Mouse (Mus musculus): ENCODE measurements at regions not wholly inside any gene's neighbourhood (a gene's known extent, or its start where the extent isn't known, plus 50 kb on each side); places are given as distances from the start of the nearest gene placed in this dataset.
"Not testable (repeated sequence)": the region's sequence is repeated elsewhere in the genome, so short reads cannot be mapped to it uniquely, and the experiment has no call there.

- H3K9me3 ChIP-seq (ENCODE audit: control insufficient read depth, low read length): no peaks in the 10 kb centered on the region
- H3K36me3 ChIP-seq (ENCODE audit: control insufficient read depth): no peaks in the 10 kb centered on the region
- H3K27me3 ChIP-seq (ENCODE audit: control insufficient read depth): no peaks in the 10 kb centered on the region
- TF ChIP-seq TAL1 (IDR thresholded peaks at IDR 0.05; ENCODE audit: low read length) (no peak), GATA1 (IDR thresholded peaks at IDR 0.05; ENCODE audit: low read length) (no peak)
- no peaks in the 10 kb centered on the region for H3K4me1 ChIP-seq (ENCODE audit: control insufficient read depth)
- H3K4me3 ChIP-seq (replicated peaks): no peak overlapping the region
These were observed 185.6 kb upstream of the Arhgap18 start for GRCm38 (mm10) chr10:26567613-26568012.

- no peak overlapping the region for H3K4me3 ChIP-seq (replicated peaks)
- no peaks in the 10 kb centered on the region for H3K36me3 ChIP-seq (ENCODE audit: control insufficient read depth)
- no peaks in the 10 kb centered on the region for H3K9me3 ChIP-seq (ENCODE audit: control insufficient read depth, low read length)
- no peaks in the 10 kb centered on the region for H3K4me1 ChIP-seq (ENCODE audit: control insufficient read depth)
- no peak for TF ChIP-seq GATA1 (IDR thresholded peaks at IDR 0.05; ENCODE audit: low read length)
- TF ChIP-seq TAL1 (IDR thresholded peaks at IDR 0.05; ENCODE audit: low read length): no peak
- H3K27me3 ChIP-seq (ENCODE audit: control insufficient read depth): no peaks in the 10 kb centered on the region
These were observed 182.8 kb upstream of the Arhgap18 start for GRCm38 (mm10) chr10:26570468-26570867.

GRCm38 (mm10) chr10:26571377-26571776, 181.8 kb upstream of the Arhgap18 start:
- TF ChIP-seq TAL1 (IDR thresholded peaks at IDR 0.05; ENCODE audit: low read length) (no peak), GATA1 (IDR thresholded peaks at IDR 0.05; ENCODE audit: low read length) (no peak)
- Histone ChIP-seq H3K4me3 (replicated peaks) (no peak overlapping the region), H3K36me3 (ENCODE audit: control insufficient read depth) (no peaks in the 10 kb centered on the region), H3K4me1 (ENCODE audit: control insufficient read depth) (no peaks in the 10 kb centered on the region), H3K27me3 (ENCODE audit: control insufficient read depth) (no peaks in the 10 kb centered on the region), H3K9me3 (ENCODE audit: control insufficient read depth, low read length) (no peaks in the 10 kb centered on the region)

DNA sequence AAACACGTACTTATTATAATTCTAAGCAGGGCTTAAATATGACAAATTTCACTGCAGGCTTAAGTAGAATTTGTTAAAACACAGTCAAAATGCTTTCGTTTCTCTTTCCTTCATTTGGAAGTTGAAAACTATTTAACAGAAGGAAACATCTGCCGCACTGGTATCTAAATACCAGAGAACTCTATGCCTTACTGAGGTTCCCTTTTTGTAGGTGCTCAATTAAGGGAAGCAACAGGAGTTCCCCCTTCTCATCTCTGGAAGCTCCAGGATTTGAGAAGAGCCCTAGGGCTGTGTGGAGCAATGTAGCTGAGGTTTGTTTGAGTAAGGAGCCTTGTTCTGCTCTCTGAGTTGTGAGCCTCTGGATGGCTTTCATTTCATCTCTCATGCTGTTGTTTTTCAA, 177.1 kb upstream of the Arhgap18 start:
- TF ChIP-seq TAL1 (IDR thresholded peaks at IDR 0.05; ENCODE audit: low read length) (no peak), GATA1 (IDR thresholded peaks at IDR 0.05; ENCODE audit: low read length) (no peak)
- H3K36me3 ChIP-seq (ENCODE audit: control insufficient read depth): no peaks in the 10 kb centered on the region
- no peaks in the 10 kb centered on the region for H3K9me3 ChIP-seq (ENCODE audit: control insufficient read depth, low read length)
- H3K27me3 ChIP-seq (ENCODE audit: control insufficient read depth): no peaks in the 10 kb centered on the region
- no peak overlapping the region for H3K4me3 ChIP-seq (replicated peaks)
- H3K4me1 ChIP-seq (ENCODE audit: control insufficient read depth): no peaks in the 10 kb centered on the region

GRCm38 (mm10) chr10:26577087-26577486, 176.1 kb upstream of the Arhgap18 start:
- no peak for TF ChIP-seq GATA1 (IDR thresholded peaks at IDR 0.05; ENCODE audit: low read length)
- H3K27me3 ChIP-seq (ENCODE audit: control insufficient read depth): no peaks in the 10 kb centered on the region
- no peaks in the 10 kb centered on the region for H3K36me3 ChIP-seq (ENCODE audit: control insufficient read depth)
- no peaks in the 10 kb centered on the region for H3K4me1 ChIP-seq (ENCODE audit: control insufficient read depth)
- H3K4me3 ChIP-seq (replicated peaks): no peak overlapping the region
- no peaks in the 10 kb centered on the region for H3K9me3 ChIP-seq (ENCODE audit: control insufficient read depth, low read length)

- Histone ChIP-seq H3K36me3 (ENCODE audit: control insufficient read depth) (no peaks in the 10 kb centered on the region), H3K9me3 (ENCODE audit: control insufficient read depth, low read length) (0 out of 2 replicates have a peak, but pooled peaks cover 2% of the 10 kb centered on the region), H3K27me3 (ENCODE audit: control insufficient read depth) (no peaks in the 10 kb centered on the region), H3K4me1 (ENCODE audit: control insufficient read depth) (no peaks in the 10 kb centered on the region), H3K4me3 (replicated peaks) (no peak overlapping the region)
- TF ChIP-seq TAL1 (IDR thresholded peaks at IDR 0.05; ENCODE audit: low read length) (no peak), GATA1 (IDR thresholded peaks at IDR 0.05; ENCODE audit: low read length) (no peak)
These were observed 168.1 kb upstream of the Arhgap18 start for GRCm38 (mm10) chr10:26585106-26585505.

DNA sequence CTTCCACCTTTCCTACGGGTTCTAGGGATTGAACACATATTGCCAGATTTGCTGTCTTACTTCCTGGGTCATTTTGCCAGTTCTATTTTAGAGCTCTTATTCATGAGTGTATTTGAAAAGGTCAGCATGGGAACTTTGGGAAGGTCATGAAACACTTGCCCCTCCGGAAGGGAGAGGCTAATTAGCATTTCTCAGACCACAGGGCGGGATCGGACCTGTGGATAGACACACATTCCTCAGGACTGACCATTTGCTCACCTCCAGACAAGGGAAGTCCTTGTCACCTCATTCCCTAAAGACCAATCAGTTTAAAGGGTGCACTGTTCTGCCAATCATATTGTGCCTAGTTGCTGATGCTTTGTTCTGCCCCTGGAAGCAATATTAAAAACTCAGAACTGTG, 146.1 kb upstream of the Arhgap18 start:
- H3K9me3 ChIP-seq (ENCODE audit: control insufficient read depth, low read length); H3K36me3 ChIP-seq (ENCODE audit: control insufficient read depth); H3K4me3 ChIP-seq (replicated peaks); H3K27me3 ChIP-seq (ENCODE audit: control insufficient read depth); H3K4me1 ChIP-seq (ENCODE audit: control insufficient read depth): not testable (repeated sequence)

DNA sequence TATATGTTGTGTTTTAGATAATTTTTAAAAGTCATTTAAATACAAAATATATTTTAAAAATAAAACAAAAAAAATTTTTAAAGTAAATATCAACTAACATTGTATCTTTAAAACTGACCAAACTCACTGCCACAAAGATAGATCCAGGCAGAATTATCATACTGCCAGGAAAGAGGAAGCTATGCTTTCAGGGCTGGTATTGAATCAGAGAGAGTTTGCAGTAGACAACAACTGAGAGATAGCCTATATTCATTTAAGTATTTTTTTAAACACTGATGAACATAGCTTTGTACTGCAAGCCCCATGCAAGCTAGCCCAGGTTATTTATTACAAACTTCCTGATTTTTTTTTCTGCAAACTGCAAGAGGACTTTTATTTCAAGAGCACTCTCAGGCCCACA, 142.0 kb upstream of the Arhgap18 start:
- Histone ChIP-seq H3K4me3 (replicated peaks) (no peak overlapping the region), H3K36me3 (ENCODE audit: control insufficient read depth) (no peaks in the 10 kb centered on the region), H3K27me3 (ENCODE audit: control insufficient read depth) (no peaks in the 10 kb centered on the region), H3K4me1 (ENCODE audit: control insufficient read depth) (no peaks in the 10 kb centered on the region), H3K9me3 (ENCODE audit: control insufficient read depth, low read length) (no peaks in the 10 kb centered on the region)
- TF ChIP-seq TAL1 (IDR thresholded peaks at IDR 0.05; ENCODE audit: low read length): no peak

DNA sequence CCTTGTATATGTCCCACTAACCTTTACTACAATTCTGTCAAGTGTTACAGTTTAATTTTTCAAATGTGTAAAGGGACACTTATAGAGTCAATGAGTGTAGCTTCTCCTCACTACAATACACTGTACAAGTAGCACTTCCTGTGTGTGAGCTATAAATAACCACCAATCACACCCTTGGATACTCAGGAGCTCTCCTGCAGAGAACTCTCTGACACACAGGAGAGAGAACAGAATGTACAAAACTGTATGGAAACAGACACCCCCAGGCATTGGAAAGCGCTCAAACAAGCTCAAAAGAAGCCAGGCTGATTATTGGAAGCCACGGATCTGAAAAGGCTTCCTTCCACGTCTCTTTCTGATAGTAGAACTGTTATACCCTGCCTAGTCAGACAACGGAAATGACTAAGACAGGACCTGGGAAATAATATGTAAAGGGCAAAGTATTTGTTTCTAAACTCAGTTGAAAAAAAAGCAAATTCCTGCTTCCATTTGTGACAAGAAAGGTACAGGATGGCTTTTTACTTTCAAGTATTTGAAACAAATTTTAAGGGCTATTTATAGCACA, 122.9 kb upstream of the Arhgap18 start:
- Histone ChIP-seq H3K4me1 (ENCODE audit: control insufficient read depth) (no peaks in the 10 kb centered on the region), H3K36me3 (ENCODE audit: control insufficient read depth) (no peaks in the 10 kb centered on the region), H3K4me3 (replicated peaks) (no peak overlapping the region), H3K9me3 (ENCODE audit: control insufficient read depth, low read length) (no peaks in the 10 kb centered on the region), H3K27me3 (ENCODE audit: control insufficient read depth) (no peaks in the 10 kb centered on the region)
- no peak for TF ChIP-seq GATA1 (IDR thresholded peaks at IDR 0.05; ENCODE audit: low read length)
- no peak for TF ChIP-seq TAL1 (IDR thresholded peaks at IDR 0.05; ENCODE audit: low read length)

GRCm38 (mm10) chr10:26632266-26632665, 121.0 kb upstream of the Arhgap18 start:
- H3K9me3 ChIP-seq (ENCODE audit: control insufficient read depth, low read length): no peaks in the 10 kb centered on the region
- H3K27me3 ChIP-seq (ENCODE audit: control insufficient read depth): no peaks in the 10 kb centered on the region
- no peak overlapping the region for H3K4me3 ChIP-seq (replicated peaks)
- no peaks in the 10 kb centered on the region for H3K4me1 ChIP-seq (ENCODE audit: control insufficient read depth)
- no peaks in the 10 kb centered on the region for H3K36me3 ChIP-seq (ENCODE audit: control insufficient read depth)
- no peak for TF ChIP-seq GATA1 (IDR thresholded peaks at IDR 0.05; ENCODE audit: low read length)
- TF ChIP-seq TAL1 (IDR thresholded peaks at IDR 0.05; ENCODE audit: low read length): no peak
